Mouse (Mus musculus) forebrain, embryonic 15.5 days (tissue): Measurements from ENCODE around the gene Olfr1226. TPM values are rescaled to one million over a fixed set of nuclear protein-coding genes. Genes with fewer than 3 reads are reported as not detected.
"Not testable (repeated sequence)": the region's sequence is repeated elsewhere in the genome, so short reads cannot be mapped to it uniquely, and the experiment has no call there.

Experiments
- ATAC-seq: fragments of 200-750 bp; cut with Nextera tagmentation; replicated peaks from 2 replicates; pipeline ENCODE4 v1.8.0; 2017; ENCODE audit warnings: mild to moderate bottlenecking, moderate TSS enrichment, moderate library complexity
- H3K27ac ChIP-seq: fragments of 300-500 bp; sonication (generic); replicated peaks from 2 replicates; pipeline ENCODE4 v1.5.1; 2015; ENCODE audit warnings: mild to moderate bottlenecking, inconsistent platforms
- H3K27me3 ChIP-seq: fragments of 300-500 bp; sonication (generic); 2 replicates; pipeline ENCODE4 v1.6.1; 2015; ENCODE audit warnings: inconsistent platforms
- H3K36me3 ChIP-seq: fragments of 300-500 bp; sonication (generic); 2 replicates; pipeline ENCODE4 v1.6.1; 2015; ENCODE audit warnings: mild to moderate bottlenecking, inconsistent platforms
- H3K4me1 ChIP-seq: fragments of 300-500 bp; sonication (generic); 2 replicates; pipeline ENCODE4 v1.6.1; 2015; ENCODE audit warnings: inconsistent platforms
- H3K4me2 ChIP-seq: fragments of 300-500 bp; sonication (generic); replicated peaks from 2 replicates; pipeline ENCODE4 v1.6.1; 2015; ENCODE audit warnings: mild to moderate bottlenecking, inconsistent platforms
- H3K4me3 ChIP-seq: fragments of 300-500 bp; sonication (generic); 2 replicates; pipeline ENCODE4 v1.5.1; 2015; ENCODE audit warnings: mild to moderate bottlenecking, inconsistent platforms
- H3K9ac ChIP-seq: fragments of 300-500 bp; sonication (generic); replicated peaks from 2 replicates; pipeline ENCODE4 v1.6.1; 2015; ENCODE audit warnings: mild to moderate bottlenecking, inconsistent platforms
- H3K9me3 ChIP-seq: fragments of 300-500 bp; sonication (generic); 2 replicates; pipeline ENCODE4 v1.6.1; 2016; ENCODE audit warnings: inconsistent platforms
- WGBS: fragments of 180-500 bp; shearing (Covaris S2); methylation state at CpG from one replicate; pipeline ENCODE4 v1.1.7; 2015; ENCODE audit warnings: mixed read lengths; 5-methylcytosine and 5-hydroxymethylcytosine counted together
- polyA plus RNA-seq: library from polyadenylated mRNA; unstranded; fragments of >200 nt; fragmentation: Nextera tagmentation; extraction: Ambion mirVana; gene quantifications from 2 replicates; pipeline ENCODE4 v1.2.1, GENCODE M21; 2015

Gene Olfr1226
- polyA plus RNA-seq = not detected in 2 replicates

DNA sequence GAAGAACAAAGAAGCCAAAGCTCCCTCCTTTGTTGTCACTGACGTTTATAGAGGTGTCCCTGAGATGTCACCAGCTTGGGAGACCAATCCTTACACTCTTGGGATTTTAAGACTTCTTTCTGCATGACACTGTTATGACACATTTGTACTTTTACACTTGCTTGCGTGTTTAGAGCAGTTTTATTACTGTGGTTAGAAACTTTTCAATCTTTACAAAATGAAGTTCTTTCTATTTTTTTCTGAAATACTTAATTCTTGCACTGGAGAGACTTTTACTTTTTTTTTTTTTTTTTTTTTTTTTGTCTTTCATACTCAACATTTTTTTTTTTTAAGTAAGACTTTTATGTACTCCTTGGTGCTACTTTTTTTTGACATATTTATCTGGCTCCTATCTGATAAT lies at the start of gene Olfr1226:
TSS of gene Olfr1226 (minus strand) at position 101 of the 400 bp plus-strand sequence.
- no peak for ATAC-seq
- Histone ChIP-seq H3K4me3 (no peak within 1 kb of the TSS), H3K27ac (no peak within 1 kb of the TSS), H3K27me3 (no peaks in the 10 kb centered on the region), H3K4me1 (no peaks in the 10 kb centered on the region), H3K4me2 (no peak within 1 kb of the TSS), H3K9ac (no peak within 1 kb of the TSS), H3K9me3 (no peaks in the 10 kb centered on the region), H3K36me3 (no peaks in the 10 kb centered on the region)
- 63% methylated on average over 2 of the region's 2 CpGs for WGBS

DNA sequence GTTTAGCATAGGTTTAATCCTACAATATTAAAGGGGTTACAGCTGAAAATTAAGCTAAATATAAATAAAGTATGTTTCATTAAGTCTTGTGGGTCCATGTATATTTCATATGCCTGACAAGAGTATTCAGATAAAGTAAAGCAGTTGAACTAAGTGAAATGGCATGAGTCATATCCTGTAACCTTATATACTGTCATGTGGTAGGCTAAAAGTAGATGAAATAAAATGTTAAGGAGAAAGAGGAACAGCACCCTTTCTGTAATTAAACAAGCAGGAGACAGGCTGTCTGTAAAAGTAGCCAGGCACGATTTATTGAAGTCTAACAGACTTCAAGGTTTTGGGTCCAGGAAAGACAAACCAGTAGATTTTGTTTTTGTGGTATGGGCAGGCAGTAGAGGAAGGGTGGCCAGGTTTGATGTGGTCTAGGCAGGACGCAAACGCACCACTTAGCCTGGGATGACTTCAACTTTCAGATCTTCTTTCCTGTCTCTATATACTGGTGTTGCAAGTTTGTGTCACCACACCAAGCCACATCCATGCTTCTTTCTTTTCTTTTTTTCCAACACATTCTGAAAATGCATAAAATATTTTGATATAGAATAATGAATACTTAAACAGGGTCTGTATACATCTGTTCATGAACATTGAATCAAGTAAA lies 3.4 kb downstream of the Olfr1226 start:
- 93% methylated on average over 3 of the region's 3 CpGs for WGBS
- no peak for ATAC-seq
- no peak overlapping the region for H3K27ac ChIP-seq

DNA sequence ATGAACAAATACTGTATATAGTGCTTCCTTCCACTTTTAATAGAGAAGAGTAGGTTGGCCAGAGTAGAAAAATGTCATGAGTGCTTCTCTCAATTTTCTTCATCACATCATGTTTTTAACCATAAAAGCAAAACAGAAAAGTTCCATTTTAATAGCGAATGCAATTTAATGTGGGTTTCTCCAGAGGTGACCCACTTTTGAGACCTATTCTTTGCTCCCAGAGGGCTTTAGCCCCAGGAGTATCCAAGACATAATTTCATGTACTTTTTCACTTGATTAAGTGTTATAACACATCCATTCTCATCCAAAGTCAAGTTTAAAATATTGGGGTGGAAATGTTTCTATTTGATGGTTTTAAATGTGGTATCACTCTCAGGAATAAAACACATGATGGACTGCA lies 25.3 kb downstream of the Olfr1226 start, which contains the start of gene Olfr1225:
TSS of gene Olfr1225 (minus strand) at position 101 of the 400 bp plus-strand sequence.
- Histone ChIP-seq H3K4me3 (no peak within 1 kb of the TSS), H3K36me3 (no peaks in the 10 kb centered on the region), H3K4me1 (no peaks in the 10 kb centered on the region), H3K4me2 (no peak within 1 kb of the TSS), H3K9me3 (no peaks in the 10 kb centered on the region), H3K27ac (no peak within 1 kb of the TSS), H3K9ac (no peak within 1 kb of the TSS), H3K27me3 (no peaks in the 10 kb centered on the region)
- ATAC-seq = no peak
- 94% methylated on average over 1 of the region's 1 CpGs for WGBS

More for the DNA sequence above, 3.4 kb downstream of the Olfr1226 start:
- no peaks in the 10 kb centered on the region for H3K9me3 ChIP-seq
- H3K36me3 ChIP-seq = no peaks in the 10 kb centered on the region
- H3K4me2 ChIP-seq = no peak overlapping the region
- H3K4me1 ChIP-seq = no peaks in the 10 kb centered on the region
- H3K9ac ChIP-seq = no peak overlapping the region
- H3K27me3 ChIP-seq = no peaks in the 10 kb centered on the region
- H3K4me3 ChIP-seq = no peak overlapping the region

GRCm38 (mm10) chr2:89164711-89165110 lies 35.1 kb downstream of the Olfr1226 start:
- H3K4me2 ChIP-seq, H3K4me1 ChIP-seq, H3K27me3 ChIP-seq, H3K27ac ChIP-seq, H3K4me3 ChIP-seq, H3K9ac ChIP-seq, ATAC-seq, H3K9me3 ChIP-seq, H3K36me3 ChIP-seq: not testable (repeated sequence)
- 91% methylated on average over 4 of the region's 4 CpGs for WGBS

- not testable (repeated sequence) for H3K27me3 ChIP-seq, ATAC-seq, H3K4me1 ChIP-seq, H3K27ac ChIP-seq, H3K9ac ChIP-seq, H3K9me3 ChIP-seq, H3K4me3 ChIP-seq, H3K4me2 ChIP-seq, H3K36me3 ChIP-seq
- 96% methylated on average over 8 of the region's 8 CpGs for WGBS
These were observed 35.9 kb downstream of the Olfr1226 start, which contains the start of gene Olfr1224-ps1 for GRCm38 (mm10) chr2:89163991-89164390. Gene Olfr1224-ps1, minus strand, starts transcription at chr2:89164091.

GRCm38 (mm10) chr2:89151460-89151859 lies 48.4 kb downstream of the Olfr1226 start, which contains the start of gene Olfr1223:
Gene Olfr1223, minus strand, starts transcription at chr2:89151560.
- H3K36me3 ChIP-seq = no peaks in the 10 kb centered on the region
- no peaks in the 10 kb centered on the region for H3K4me1 ChIP-seq
- WGBS = 80% methylated on average over 1 of the region's 1 CpGs
- H3K4me2 ChIP-seq = no peak within 1 kb of the TSS
- H3K4me3 ChIP-seq = no peak within 1 kb of the TSS
- H3K9ac ChIP-seq = no peak within 1 kb of the TSS
- no peaks in the 10 kb centered on the region for H3K27me3 ChIP-seq
- no peak within 1 kb of the TSS for H3K27ac ChIP-seq
- H3K9me3 ChIP-seq = no peaks in the 10 kb centered on the region
- ATAC-seq = no peak

Other genes with a start within 250 kb of the Olfr1226 start
- gene Olfr1212, start 246.1 kb downstream of the Olfr1226 start, polyA plus RNA-seq = not detected in 2 replicates
- not detected in 2 replicates for gene Gm13762, start 219.8 kb downstream of the Olfr1226 start, polyA plus RNA-seq
- gene Olfr1214, start 207.4 kb downstream of the Olfr1226 start, polyA plus RNA-seq = not detected in 2 replicates
- not detected in 2 replicates for gene Olfr1215, start 193.1 kb downstream of the Olfr1226 start, polyA plus RNA-seq
- gene Olfr1216, start 181.7 kb downstream of the Olfr1226 start, polyA plus RNA-seq = not detected in 2 replicates
- not detected in 2 replicates for gene Olfr1217, start 168.0 kb downstream of the Olfr1226 start, polyA plus RNA-seq
- not detected in 2 replicates for gene Olfr1218, start 138.9 kb downstream of the Olfr1226 start, polyA plus RNA-seq
- gene Olfr1219, start 116.5 kb downstream of the Olfr1226 start, polyA plus RNA-seq = not detected in 2 replicates
- gene Olfr1220, start 93.2 kb downstream of the Olfr1226 start, polyA plus RNA-seq = not detected in 2 replicates
- gene Olfr1221, start 82.8 kb downstream of the Olfr1226 start, polyA plus RNA-seq = not detected in 2 replicates
- gene Olfr1222, start 67.0 kb downstream of the Olfr1226 start, polyA plus RNA-seq = not detected in 2 replicates
- gene Olfr1223, start 48.5 kb downstream of the Olfr1226 start, polyA plus RNA-seq = not detected in 2 replicates
- not detected in 2 replicates for gene Olfr1224-ps1, start 36.0 kb downstream of the Olfr1226 start, polyA plus RNA-seq
- not detected in 2 replicates for gene Olfr1225, start 25.4 kb downstream of the Olfr1226 start, polyA plus RNA-seq
- gene Olfr1228, start 54.0 kb upstream of the Olfr1226 start, polyA plus RNA-seq = not detected in 2 replicates
- gene Olfr1229, start 88.0 kb upstream of the Olfr1226 start, polyA plus RNA-seq = not detected in 2 replicates
- not detected in 2 replicates for gene Olfr1230, start 97.2 kb upstream of the Olfr1226 start, polyA plus RNA-seq
- gene Olfr1231, start 107.0 kb upstream of the Olfr1226 start, polyA plus RNA-seq = not detected in 2 replicates
- gene Olfr1232, start 129.6 kb upstream of the Olfr1226 start, polyA plus RNA-seq = not detected in 2 replicates
- not detected in 2 replicates for gene Olfr1233, start 142.3 kb upstream of the Olfr1226 start, polyA plus RNA-seq
- gene Olfr1234, start 164.8 kb upstream of the Olfr1226 start, polyA plus RNA-seq = not detected in 2 replicates
- not detected in 2 replicates for gene Olfr1238, start 209.6 kb upstream of the Olfr1226 start, polyA plus RNA-seq
- not detected in 2 replicates for gene Olfr1239, start 220.4 kb upstream of the Olfr1226 start, polyA plus RNA-seq
- not detected in 2 replicates for gene Olfr1240, start 243.0 kb upstream of the Olfr1226 start, polyA plus RNA-seq